9 mouse cellular contexts compared by ENCODE assay signal in the genomic region with DNA sequence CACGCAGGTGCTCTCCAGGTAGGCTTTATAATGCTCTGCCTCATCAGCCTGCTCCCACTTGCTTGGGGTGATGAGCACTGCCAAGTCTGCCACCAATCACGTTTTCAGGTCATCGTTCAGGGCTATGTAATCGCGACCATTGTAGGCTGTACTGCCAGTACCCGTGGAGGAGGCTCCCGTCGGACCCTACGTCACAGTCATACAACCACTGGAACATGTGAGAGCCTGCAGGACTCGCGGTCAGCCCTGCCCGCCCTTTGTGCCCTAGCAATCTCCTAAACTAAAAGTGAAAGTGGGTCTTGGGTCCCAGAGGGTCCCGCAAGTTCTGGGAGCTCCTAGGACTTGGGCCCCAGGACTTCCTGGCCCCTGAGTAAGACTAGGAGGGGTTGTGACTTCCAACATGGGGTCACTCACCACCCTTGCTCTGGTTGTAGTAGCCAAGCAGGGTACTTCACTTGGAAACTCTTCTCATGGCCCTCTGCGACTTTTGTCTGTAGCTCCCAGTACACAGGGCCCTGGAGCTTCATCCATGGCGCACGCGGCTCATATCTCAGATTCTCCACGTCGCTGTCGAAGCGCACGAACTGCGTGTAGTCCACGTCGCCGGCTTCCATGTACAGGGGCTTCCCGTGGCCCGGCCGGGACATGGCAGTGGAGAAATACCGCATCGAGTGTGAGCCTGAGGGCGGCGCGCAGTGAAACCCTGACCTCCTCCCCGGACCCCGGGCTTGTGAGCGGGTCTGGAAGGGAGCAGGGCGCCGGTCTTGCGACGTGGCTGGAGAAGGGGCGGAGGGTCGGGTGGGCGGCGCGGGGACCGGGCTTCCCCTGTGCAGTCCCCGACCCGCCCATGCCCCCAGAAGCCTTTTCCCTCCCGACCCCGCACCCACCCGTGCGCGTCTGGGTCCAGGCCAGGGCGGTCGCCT. TPM values are rescaled to one million over a fixed set of nuclear protein-coding genes. Genes with fewer than 3 reads are reported as not detected.
DNase-seq lines count a peak whose midpoint lies in the region; ATAC-seq and TF ChIP-seq lines count a peak whose summit lies in the region.
"Had no signal": no experiment of that assay in that cellular context is flagged by ENCODE, and none has a peak within 500 bp of the region (broad histone marks: within the 10 kb centered on the region; RNA-seq: fewer than 3 reads in every experiment).

No protein-coding gene starts in this region.

- DNase-seq in gastrocnemius, adult 2 months = no peak
- DNase-seq in gastrocnemius, postnatal 10 days = no peak
- peak; percentile 36 for DNase-seq in CD4-positive helper T cell, adult 2 months (ENCODE audit: low read depth, low spot score)
- DNase-seq in adrenal gland, postnatal 14 days = no peak
- DNase-seq in urinary bladder, postnatal 4 days (ENCODE audit: low spot score in 2 of 2) = no peak
- no peak for DNase-seq in kidney, postnatal 25 days

- H3K9me3 ChIP-seq in hindbrain, embryonic 13.5 days = no peaks in the 10 kb centered on the region
- H3K9me3 ChIP-seq in megakaryocyte, embryonic 14.5 days = no peaks in the 10 kb centered on the region

- ATAC-seq in hindbrain, embryonic 13.5 days (ENCODE audit: low FRiP score) = no peak

- 2% methylated on average over 53 of the region's 56 CpGs for WGBS in hindbrain, embryonic 13.5 days

- peaks cover 94% of the 10 kb centered on the region for H3K27me3 ChIP-seq in hindbrain, embryonic 13.5 days
- peaks cover 23% of the 10 kb centered on the region for H3K27me3 ChIP-seq in megakaryocyte, embryonic 14.5 days (replicated peaks)

- H3K4me2 ChIP-seq in hindbrain, embryonic 13.5 days = peak overlapping the region; percentile 15; the same call in 1 of the 2 replicates

- H3K36me3 ChIP-seq in hindbrain, embryonic 13.5 days = no peaks in the 10 kb centered on the region
- H3K36me3 ChIP-seq in megakaryocyte, embryonic 14.5 days (replicated peaks; ENCODE audit: low read length) = no peaks in the 10 kb centered on the region

- H3K9ac ChIP-seq in hindbrain, embryonic 13.5 days = no peak overlapping the region

- peaks cover 5% of the 10 kb centered on the region for H3K4me1 ChIP-seq in hindbrain, embryonic 13.5 days (replicated peaks)
- H3K4me1 ChIP-seq in megakaryocyte, embryonic 14.5 days = no peaks in the 10 kb centered on the region

- no peak for TF ChIP-seq CTCF in gastrocnemius, adult 2 months (IDR thresholded peaks at IDR 0.05)

- no peak overlapping the region for H3K27ac ChIP-seq in gastrocnemius, adult 2 months
- no peak overlapping the region for H3K27ac ChIP-seq in hindbrain, embryonic 13.5 days

- intact Hi-C loops in gastrocnemius, adult 2 months (cut with DNase I) = no loop called here

- peak overlapping the region; percentile 51 for H3K4me3 ChIP-seq in gastrocnemius, adult 2 months
- peak overlapping the region; percentile 7; the same call in 1 of the 2 replicates for H3K4me3 ChIP-seq in hindbrain, embryonic 13.5 days
- peak overlapping the region; percentile 80 for H3K4me3 ChIP-seq in megakaryocyte, embryonic 14.5 days (replicated peaks)

RNA-seq across cellular contexts. Expression of gene Gm8909, which starts 6.9 kb away (rescaled TPM):
- total RNA-seq in gastrocnemius, adult 2 months (2021) = not detected
- total RNA-seq in gastrocnemius, postnatal 10 days (2021) = not detected
- polyA plus RNA-seq in hindbrain, embryonic 13.5 days (2015; fragmentation: Nextera tagmentation; extraction: Ambion mirVana) = not detected in 2 replicates
- not detected in 2 replicates for polyA plus RNA-seq in megakaryocyte, embryonic 14.5 days (2012; ENCODE audit: insufficient read depth, low replicate concordance)
- not detected in 2 replicates for total RNA-seq in adrenal gland, postnatal 14 days (2021)
- polyA plus RNA-seq: C2C12 had no signal

RNA-seq across cellular contexts. Expression of gene H2-T3, which starts 28.7 kb away (rescaled TPM):
- total RNA-seq in gastrocnemius, adult 2 months (2021) = not detected
- total RNA-seq in gastrocnemius, postnatal 10 days (2021) = not detected
- not detected in 2 replicates for polyA plus RNA-seq in hindbrain, embryonic 13.5 days (2015; fragmentation: Nextera tagmentation; extraction: Ambion mirVana)
- polyA plus RNA-seq in megakaryocyte, embryonic 14.5 days (2012; ENCODE audit: insufficient read depth, low replicate concordance) = not detected in 2 replicates
- total RNA-seq in adrenal gland, postnatal 14 days (2021) = 0.44 TPM in 1 of 2 replicates, not detected in the other
- polyA plus RNA-seq: C2C12 had no signal

RNA-seq across cellular contexts. Expression of gene Gm7030, which starts 32.2 kb away (rescaled TPM):
- total RNA-seq in gastrocnemius, adult 2 months (2021) = not detected
- total RNA-seq in gastrocnemius, postnatal 10 days (2021) = not detected
- not detected in 2 replicates for polyA plus RNA-seq in hindbrain, embryonic 13.5 days (2015; fragmentation: Nextera tagmentation; extraction: Ambion mirVana)
- polyA plus RNA-seq in megakaryocyte, embryonic 14.5 days (2012; ENCODE audit: insufficient read depth, low replicate concordance) = 0.46 TPM in 1 of 2 replicates, not detected in the other
- total RNA-seq in adrenal gland, postnatal 14 days (2021) = not detected in 2 replicates
- polyA plus RNA-seq: C2C12 had no signal

RNA-seq across cellular contexts. Expression of gene Gm19684, which starts 39.9 kb away (rescaled TPM):
- not detected for total RNA-seq in gastrocnemius, adult 2 months (2021)
- not detected for total RNA-seq in gastrocnemius, postnatal 10 days (2021)
- not detected in 2 replicates for polyA plus RNA-seq in hindbrain, embryonic 13.5 days (2015; fragmentation: Nextera tagmentation; extraction: Ambion mirVana)
- 0.29 TPM in 1 of 2 replicates, not detected in the other for polyA plus RNA-seq in megakaryocyte, embryonic 14.5 days (2012; ENCODE audit: insufficient read depth, low replicate concordance)
- 0.26 and 0.34 TPM in 2 replicates for total RNA-seq in adrenal gland, postnatal 14 days (2021)
- polyA plus RNA-seq: C2C12 had no signal

Comparison
In these comparisons a context has a peak if more than half of its experiments do, and no peak if none do; other contexts are left out.
1. H3K4me3 ChIP-seq: peak in every context shown above with its lines; median percentile 80 in megakaryocyte, embryonic 14.5 days; 51 in gastrocnemius, adult 2 months; 7 in hindbrain, embryonic 13.5 days.